Comparison of ENCODE assay signal across 13 mouse cellular contexts in genomic region chr10:125788262-125788661, GRCm38 (mm10).
DNase-seq lines count a peak whose midpoint lies in the region; ATAC-seq and TF ChIP-seq lines count a peak whose summit lies in the region.
"Had no signal": no experiment of that assay in that cellular context is flagged by ENCODE, and none has a peak within 500 bp of the region (broad histone marks: within the 10 kb centered on the region; RNA-seq: fewer than 3 reads in every experiment).

No protein-coding gene starts in this region.

- TF ChIP-seq POLR2A in liver, adult 2 months (IDR thresholded peaks at IDR 0.05; ENCODE audit: extremely low read depth, insufficient read depth, low read length), result no peak
- TF ChIP-seq POLR2A in ES-Bruce4 (IDR thresholded peaks at IDR 0.05; ENCODE audit: insufficient read depth, low read length), result no peak

- H3K36me3 ChIP-seq in forebrain, embryonic 11.5 days (ENCODE audit: control insufficient read depth, insufficient read depth, low read length), result no peaks in the 10 kb centered on the region
- no peaks in the 10 kb centered on the region for H3K36me3 ChIP-seq in forebrain, embryonic 14.5 days (ENCODE audit: control insufficient read depth, insufficient read depth, low read length)
- H3K36me3 ChIP-seq in liver, adult 2 months (ENCODE audit: control insufficient read depth, insufficient read depth, low read length), result no peaks in the 10 kb centered on the region
- no peaks in the 10 kb centered on the region for H3K36me3 ChIP-seq in liver, embryonic 11.5 days (ENCODE audit: control insufficient read depth, insufficient read depth, low read length)
- H3K36me3 ChIP-seq in ES-Bruce4 (ENCODE audit: control insufficient read depth, insufficient read depth, low read length, poor library complexity, severe bottlenecking), result no peaks in the 10 kb centered on the region
- H3K36me3 ChIP-seq in embryonic facial prominence, embryonic 15.5 days, result no peaks in the 10 kb centered on the region
- H3K36me3 ChIP-seq in midbrain, embryonic 10.5 days, result no peaks in the 10 kb centered on the region
- H3K36me3 ChIP-seq: heart, embryonic 13.5 days; hindbrain, embryonic 15.5 days had no signal

- H3K27ac ChIP-seq in forebrain, embryonic 11.5 days (ENCODE audit: low read depth, low read length), result no peak overlapping the region
- no peak overlapping the region for H3K27ac ChIP-seq in forebrain, embryonic 14.5 days (ENCODE audit: low read depth, low read length)
- no peak overlapping the region for H3K27ac ChIP-seq in liver, adult 2 months (replicated peaks; ENCODE audit: insufficient read depth, low read depth, low read length)
- no peak overlapping the region for H3K27ac ChIP-seq in liver, embryonic 11.5 days (ENCODE audit: low read depth, low read length)
- H3K27ac ChIP-seq in ES-Bruce4 (ENCODE audit: insufficient read depth, low read length), result no peak overlapping the region
- H3K27ac ChIP-seq in embryonic facial prominence, embryonic 15.5 days (replicated peaks), result 0 out of 2 replicates have a peak overlapping the region, but pooled peaks have one; percentile 93
- H3K27ac ChIP-seq in midbrain, embryonic 10.5 days (replicated peaks), result no peak overlapping the region

- peak; percentile 31 for TF ChIP-seq CTCF in liver, adult 2 months (IDR thresholded peaks at IDR 0.05; ENCODE audit: low read depth, low read length)
- peak; percentile 34 for TF ChIP-seq CTCF in ES-Bruce4 (IDR thresholded peaks at IDR 0.05; ENCODE audit: low read depth, low read length)

- H3K4me2 ChIP-seq in forebrain, embryonic 11.5 days (ENCODE audit: low read depth, low read length, severe bottlenecking), result no peak overlapping the region
- no peak overlapping the region for H3K4me2 ChIP-seq in forebrain, embryonic 14.5 days (ENCODE audit: low read length)
- no peak overlapping the region for H3K4me2 ChIP-seq in liver, embryonic 11.5 days
- H3K4me2 ChIP-seq in embryonic facial prominence, embryonic 15.5 days (replicated peaks), result no peak overlapping the region

- 93% methylated on average over 2 of the region's 2 CpGs for WGBS in forebrain, embryonic 11.5 days
- 99% methylated on average over 2 of the region's 2 CpGs for WGBS in forebrain, embryonic 14.5 days
- 97% methylated on average over 2 of the region's 2 CpGs for WGBS in liver, adult 2 months
- 90% methylated on average over 2 of the region's 2 CpGs for WGBS in liver, embryonic 11.5 days
- 92% methylated on average over 2 of the region's 2 CpGs for WGBS in embryonic facial prominence, embryonic 15.5 days
- 96% methylated on average over 2 of the region's 2 CpGs for WGBS in midbrain, embryonic 10.5 days

- no peaks in the 10 kb centered on the region for H3K79me2 ChIP-seq in liver, adult 2 months (ENCODE audit: control insufficient read depth, insufficient read depth, low read length)

- H3K27me3 ChIP-seq in forebrain, embryonic 11.5 days (ENCODE audit: control insufficient read depth, insufficient read depth, low read length), result no peaks in the 10 kb centered on the region
- H3K27me3 ChIP-seq in forebrain, embryonic 14.5 days (replicated peaks; ENCODE audit: control insufficient read depth, insufficient read depth, low read length), result no peaks in the 10 kb centered on the region
- H3K27me3 ChIP-seq in liver, adult 2 months (ENCODE audit: control insufficient read depth, insufficient read depth, low read length), result no peaks in the 10 kb centered on the region
- no peaks in the 10 kb centered on the region for H3K27me3 ChIP-seq in liver, embryonic 11.5 days (replicated peaks; ENCODE audit: control insufficient read depth, insufficient read depth, low read length)
- H3K27me3 ChIP-seq in ES-Bruce4 (ENCODE audit: control insufficient read depth, insufficient read depth, low read length, poor library complexity, severe bottlenecking), result peaks cover 2% of the 10 kb centered on the region; the same call in 1 of the 2 replicates
- no peaks in the 10 kb centered on the region for H3K27me3 ChIP-seq in embryonic facial prominence, embryonic 15.5 days
- H3K27me3 ChIP-seq in midbrain, embryonic 10.5 days (ENCODE audit: low read depth, poor library complexity, severe bottlenecking), result no peaks in the 10 kb centered on the region
- H3K27me3 ChIP-seq: hindbrain, embryonic 15.5 days had no signal

- peak; percentile 55 for DNase-seq in forebrain, embryonic 11.5 days (ENCODE audit: low spot score)
- DNase-seq in forebrain, embryonic 14.5 days (ENCODE audit: low spot score), result no peak
- no peak for DNase-seq in liver, adult 2 months (ENCODE audit: extremely low read depth, low read depth, low spot score)
- DNase-seq in liver, embryonic 11.5 days (ENCODE audit: low spot score), result no peak
- DNase-seq in cerebellum, adult 9-10 months, result no peak
- DNase-seq in midbrain, embryonic 10.5 days (ENCODE audit: low spot score), result no peak
- DNase-seq: adrenal gland, adult 8-10 months; lung, postnatal 4 days; thymus, postnatal 36 days had no signal

- no peak overlapping the region for H3K9ac ChIP-seq in forebrain, embryonic 11.5 days (ENCODE audit: low read length)
- H3K9ac ChIP-seq in forebrain, embryonic 14.5 days (ENCODE audit: low read length), result no peak overlapping the region
- no peak overlapping the region for H3K9ac ChIP-seq in liver, adult 2 months (ENCODE audit: low read depth, low read length)
- no peak overlapping the region for H3K9ac ChIP-seq in liver, embryonic 11.5 days (ENCODE audit: low read depth, low read length)
- no peak overlapping the region for H3K9ac ChIP-seq in ES-Bruce4 (ENCODE audit: low read depth, poor library complexity, severe bottlenecking)
- no peak overlapping the region for H3K9ac ChIP-seq in embryonic facial prominence, embryonic 15.5 days
- H3K9ac ChIP-seq: heart, embryonic 13.5 days; hindbrain, embryonic 15.5 days had no signal

- no peak overlapping the region for H3K4me3 ChIP-seq in forebrain, embryonic 11.5 days (ENCODE audit: low read depth, low read length)
- no peak overlapping the region for H3K4me3 ChIP-seq in forebrain, embryonic 14.5 days (ENCODE audit: low read depth, low read length)
- H3K4me3 ChIP-seq in liver, adult 2 months (ENCODE audit: insufficient read depth, low read depth, low read length), result no peak overlapping the region
- no peak overlapping the region for H3K4me3 ChIP-seq in liver, embryonic 11.5 days (ENCODE audit: low read depth, low read length)
- H3K4me3 ChIP-seq in ES-Bruce4 (ENCODE audit: low read depth, low read length), result no peak overlapping the region
- no peak overlapping the region for H3K4me3 ChIP-seq in embryonic facial prominence, embryonic 15.5 days (replicated peaks)
- H3K4me3 ChIP-seq in midbrain, embryonic 10.5 days, result no peak overlapping the region

- no peaks in the 10 kb centered on the region for H3K9me3 ChIP-seq in forebrain, embryonic 11.5 days (ENCODE audit: control insufficient read depth, low read length)
- no peaks in the 10 kb centered on the region for H3K9me3 ChIP-seq in forebrain, embryonic 14.5 days (replicated peaks; ENCODE audit: control insufficient read depth, low read length)
- no peaks in the 10 kb centered on the region; the same call in 1 of the 2 replicates for H3K9me3 ChIP-seq in liver, embryonic 11.5 days (ENCODE audit: control insufficient read depth, low read length)
- H3K9me3 ChIP-seq in ES-Bruce4 (replicated peaks; ENCODE audit: control insufficient read depth, insufficient read depth, low read length, poor library complexity, severe bottlenecking), result 0 out of 2 replicates have a peak, but pooled peaks cover 6% of the 10 kb centered on the region
- no peaks in the 10 kb centered on the region for H3K9me3 ChIP-seq in embryonic facial prominence, embryonic 15.5 days (replicated peaks)
- peaks cover 8% of the 10 kb centered on the region; the same call in 1 of the 2 replicates for H3K9me3 ChIP-seq in midbrain, embryonic 10.5 days (replicated peaks)
- H3K9me3 ChIP-seq: heart, embryonic 13.5 days; hindbrain, embryonic 15.5 days had no signal

- peaks cover 13% of the 10 kb centered on the region; the same call in 1 of the 2 replicates for H3K4me1 ChIP-seq in forebrain, embryonic 11.5 days (replicated peaks; ENCODE audit: control insufficient read depth, insufficient read depth, low read length)
- H3K4me1 ChIP-seq in forebrain, embryonic 14.5 days (ENCODE audit: control insufficient read depth, insufficient read depth, low read length), result peaks cover 19% of the 10 kb centered on the region
- peaks cover 10% of the 10 kb centered on the region for H3K4me1 ChIP-seq in liver, adult 2 months (ENCODE audit: control insufficient read depth, insufficient read depth, low read length)
- peaks cover 11% of the 10 kb centered on the region for H3K4me1 ChIP-seq in liver, embryonic 11.5 days (replicated peaks; ENCODE audit: control insufficient read depth, insufficient read depth, low read length)
- peaks cover 4% of the 10 kb centered on the region for H3K4me1 ChIP-seq in ES-Bruce4 (ENCODE audit: control insufficient read depth, insufficient read depth, low read length)
- peaks cover 32% of the 10 kb centered on the region for H3K4me1 ChIP-seq in embryonic facial prominence, embryonic 15.5 days
- H3K4me1 ChIP-seq in midbrain, embryonic 10.5 days, result peaks cover 36% of the 10 kb centered on the region

- no peak for ATAC-seq in forebrain, embryonic 11.5 days (replicated peaks; ENCODE audit: low FRiP score)
- no peak for ATAC-seq in forebrain, embryonic 14.5 days
- ATAC-seq in liver, embryonic 11.5 days (replicated peaks; ENCODE audit: low FRiP score), result no peak
- ATAC-seq in embryonic facial prominence, embryonic 15.5 days (ENCODE audit: insufficient number of reproducible peaks, low FRiP score, low TSS enrichment, low read depth), result no peak

- TF ChIP-seq EP300 in ES-Bruce4 (IDR thresholded peaks at IDR 0.05; ENCODE audit: insufficient read depth, low read depth, low read length), result no peak
